Mouse (Mus musculus) adrenal gland, postnatal 36 days (tissue): Measurements from ENCODE around the gene Ttl. TPM values are rescaled to one million over a fixed set of nuclear protein-coding genes. Genes with fewer than 3 reads are reported as not detected.

Experiments used
- total RNA-seq, 2 experiments: library from RNA; stranded (reverse); gene quantifications; 2 replicates each; pipeline ENCODE4 v1.2.3; 2021

The Ttl gene
- total RNA-seq, 2 experiments from 2014 or later, result 10.7 to 12.1 TPM

Other genes with a start within 250 kb of the Ttl start
- gene Tmem87b, start 247.8 kb upstream of the Ttl start, total RNA-seq, result 10 to 100 TPM; 35.2 to 52.4 TPM
- gene Fbln7, start 203.0 kb upstream of the Ttl start, total RNA-seq, result 1 to 10 TPM; 4.6 to 4.9 TPM
- 1 to 10 TPM; 3.6 to 3.9 TPM for gene Zc3h8, start 121.9 kb upstream of the Ttl start, total RNA-seq
- gene Zc3h6, start 98.5 kb upstream of the Ttl start, total RNA-seq, result 1 to 10 TPM; 3.6 to 5.7 TPM
- gene Gm10762, start 98.2 kb upstream of the Ttl start, total RNA-seq, result 1 to 10 TPM; 4.3 to 6.8 TPM
- gene Vinac1, start 17.8 kb upstream of the Ttl start, total RNA-seq, result under 1 TPM; 0.07 to 0.10 TPM
- 10 to 100 TPM; 14.4 to 19.8 TPM for gene Polr1b, start 35.1 kb downstream of the Ttl start, total RNA-seq
- gene Chchd5, start 63.8 kb downstream of the Ttl start, total RNA-seq, result 10 to 100 TPM; 17.0 to 23.4 TPM
- 10 to 100 TPM; 16.1 to 20.3 TPM for gene Slc20a1, start 132.8 kb downstream of the Ttl start, total RNA-seq
- gene Ckap2l, start 231.3 kb downstream of the Ttl start, total RNA-seq, result 1 to 10 TPM; 3.0 to 3.5 TPM
- under 1 TPM in 1 of 2 experiments, not detected in 1; 0.17 TPM for gene Il1a, start 244.0 kb downstream of the Ttl start, total RNA-seq